Mouse (Mus musculus) induced T-regulatory cell, adult 2 months (primary cell): Measurements from ENCODE around the gene Fndc11.

Experiments
- DNase-seq: peaks from one replicate; pipeline ENCODE4 v3.0.0-alpha.2; 2012; ENCODE audit warnings: low read depth

The Fndc11 gene

GRCm38 (mm10) chr2:181266839-181267238 lies 47.0 kb downstream of the Fndc11 start:
- DNase-seq = no peak

GRCm38 (mm10) chr2:181272092-181272491 lies 52.3 kb downstream of the Fndc11 start:
- no peak for DNase-seq
